Mouse (Mus musculus): ENCODE data around the gene Fezf2.

- TF ChIP-seq CTCF (IDR thresholded peaks at IDR 0.05; ENCODE audit: low read depth, low read length): no peak
- no peak for TF ChIP-seq POLR2A (IDR thresholded peaks at IDR 0.05; ENCODE audit: borderline replicate concordance, low read depth, low read length)
These were observed 48.3 kb downstream of the Fezf2 start for GRCm38 (mm10) chr14:12299654-12300053.
